Mouse (Mus musculus): Measurements from ENCODE around the gene Mnt. TPM values are rescaled to one million over a fixed set of nuclear protein-coding genes. Genes with fewer than 3 reads are reported as not detected.
"Not testable (repeated sequence)": the region's sequence is repeated elsewhere in the genome, so short reads cannot be mapped to it uniquely, and the experiment has no call there.

Gene Mnt
- polyA plus RNA-seq (2015; fragmentation: Nextera tagmentation; extraction: Ambion mirVana), result 1.3 and 1.5 TPM in 2 replicates

DNA sequence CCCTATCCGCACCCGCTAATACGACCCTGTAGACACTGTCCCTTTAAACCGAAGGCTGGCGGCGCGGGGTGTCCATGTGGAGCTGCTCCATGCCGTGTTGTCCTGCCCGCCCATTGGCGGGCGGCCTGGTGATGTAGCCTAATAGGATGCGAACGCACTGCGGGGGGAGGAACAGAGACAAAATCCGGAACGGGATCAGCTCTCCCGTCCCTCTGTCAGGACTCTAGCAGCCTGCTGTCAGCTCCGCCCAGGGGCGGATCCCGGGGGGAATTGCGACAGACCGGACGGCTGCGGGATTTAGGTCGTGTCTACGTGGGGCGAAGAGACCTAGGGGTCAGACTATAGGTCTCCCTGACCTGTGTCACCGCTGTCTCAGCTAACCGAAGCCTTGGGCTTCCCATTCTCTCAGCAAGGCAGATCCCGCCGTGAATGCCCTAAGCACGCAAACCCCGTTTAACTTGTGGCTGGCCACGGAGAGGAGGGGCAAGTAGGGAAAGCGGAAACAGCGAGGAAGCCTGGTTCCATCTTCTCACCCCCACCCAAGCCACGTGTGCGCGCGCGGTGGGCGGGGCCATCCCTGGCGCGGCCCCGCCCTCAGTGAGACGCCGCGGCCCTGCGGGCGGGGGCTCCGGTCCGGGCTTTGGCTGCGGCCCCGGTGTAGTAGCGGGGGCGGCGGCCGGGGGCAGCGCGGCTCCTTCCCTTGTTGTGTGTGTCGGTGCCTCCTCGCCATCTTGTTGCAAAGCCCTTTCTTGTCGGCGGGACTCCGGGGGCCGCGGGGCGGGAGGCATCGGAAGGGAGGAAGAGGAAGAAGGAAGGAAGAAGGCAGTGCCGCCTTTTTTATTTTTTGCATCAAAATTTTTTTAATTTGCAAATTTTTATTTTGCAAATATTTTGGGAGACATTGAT is at the start of gene Mnt:
Gene Mnt (plus strand): TSS at position 665 of the 906 bp plus-strand sequence.
- 1% methylated on average over 70 of the region's 70 CpGs for WGBS (ENCODE audit: insufficient replicate concordance)
- peak within 1 kb of the TSS; percentile 96 for H3K27ac ChIP-seq
- H3K9ac ChIP-seq, result peak within 1 kb of the TSS; percentile 90
- DNase-seq (peak; percentile 95), ATAC-seq (ENCODE audit: low read depth) (peak; percentile 72)
- H3K36me3 ChIP-seq, result no peaks in the 10 kb centered on the region
- no peaks in the 10 kb centered on the region for H3K9me3 ChIP-seq (replicated peaks)
- H3K4me2 ChIP-seq, result peak within 1 kb of the TSS; percentile 100
- no peaks in the 10 kb centered on the region for H3K27me3 ChIP-seq
- peaks cover 83% of the 10 kb centered on the region for H3K4me1 ChIP-seq (replicated peaks)
- peak within 1 kb of the TSS; percentile 76 for H3K4me3 ChIP-seq (replicated peaks)

DNA sequence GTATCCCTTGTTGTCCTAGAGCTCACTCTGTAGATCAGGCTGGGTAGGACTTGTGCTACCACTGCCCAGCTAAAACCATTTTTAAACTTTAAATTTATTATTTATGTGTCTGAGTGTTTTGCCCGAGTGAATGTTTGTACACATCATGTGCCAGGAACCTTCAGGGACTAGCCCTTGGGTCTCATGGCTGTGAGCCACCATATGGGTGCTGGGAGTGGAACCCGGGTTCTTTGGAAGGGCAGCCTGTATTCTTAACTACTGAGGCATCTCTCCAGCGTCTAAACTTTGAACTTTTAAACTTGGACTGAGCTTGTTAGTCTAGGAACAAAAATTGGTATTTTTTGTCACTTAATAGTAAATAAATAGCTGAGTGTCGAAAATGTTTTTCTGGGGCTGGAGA is 37.8 kb upstream of the Mnt start:
- peaks cover 85% of the 10 kb centered on the region for H3K36me3 ChIP-seq
- no peaks in the 10 kb centered on the region for H3K9me3 ChIP-seq (replicated peaks)
- ATAC-seq (ENCODE audit: low read depth) (no peak), DNase-seq (no peak)
- H3K4me2 ChIP-seq, result no peak overlapping the region
- no peak overlapping the region for H3K27ac ChIP-seq
- H3K4me1 ChIP-seq (replicated peaks), result no peaks in the 10 kb centered on the region
- no peak overlapping the region for H3K9ac ChIP-seq
- 82% methylated on average over 4 of the region's 4 CpGs for WGBS (ENCODE audit: insufficient replicate concordance)
- H3K27me3 ChIP-seq, result no peaks in the 10 kb centered on the region
- no peak overlapping the region for H3K4me3 ChIP-seq (replicated peaks)

DNA sequence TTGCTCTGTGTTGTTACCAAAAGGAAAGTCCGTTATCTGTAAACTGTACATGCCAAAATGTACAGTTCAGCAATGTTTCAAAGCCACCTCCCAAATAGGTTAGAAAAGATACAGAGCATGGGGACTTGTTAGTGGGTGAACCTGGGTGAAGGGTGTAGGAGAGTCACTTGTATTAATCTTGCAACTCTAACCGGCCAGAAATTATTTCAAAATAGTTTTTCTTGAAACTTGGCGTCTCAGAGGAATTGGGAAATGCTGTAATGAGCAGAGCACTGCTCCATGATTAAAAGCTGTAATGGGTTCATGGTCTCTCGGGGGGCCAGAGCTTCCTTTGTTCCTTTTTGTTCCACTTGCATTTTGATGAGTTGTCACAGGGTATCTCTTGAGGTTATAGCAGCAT is 30.1 kb upstream of the Mnt start:
- no peak overlapping the region for H3K9ac ChIP-seq
- H3K27me3 ChIP-seq, result no peaks in the 10 kb centered on the region
- H3K4me2 ChIP-seq, result no peak overlapping the region
- no peaks in the 10 kb centered on the region for H3K9me3 ChIP-seq (replicated peaks)
- H3K4me3 ChIP-seq (replicated peaks), result no peak overlapping the region
- DNase-seq (no peak), ATAC-seq (ENCODE audit: low read depth) (no peak)
- H3K4me1 ChIP-seq (replicated peaks), result no peaks in the 10 kb centered on the region
- H3K27ac ChIP-seq, result no peak overlapping the region
- peaks cover 62% of the 10 kb centered on the region for H3K36me3 ChIP-seq
- WGBS (ENCODE audit: insufficient replicate concordance), result 73% methylated on average over 4 of the region's 4 CpGs

DNA sequence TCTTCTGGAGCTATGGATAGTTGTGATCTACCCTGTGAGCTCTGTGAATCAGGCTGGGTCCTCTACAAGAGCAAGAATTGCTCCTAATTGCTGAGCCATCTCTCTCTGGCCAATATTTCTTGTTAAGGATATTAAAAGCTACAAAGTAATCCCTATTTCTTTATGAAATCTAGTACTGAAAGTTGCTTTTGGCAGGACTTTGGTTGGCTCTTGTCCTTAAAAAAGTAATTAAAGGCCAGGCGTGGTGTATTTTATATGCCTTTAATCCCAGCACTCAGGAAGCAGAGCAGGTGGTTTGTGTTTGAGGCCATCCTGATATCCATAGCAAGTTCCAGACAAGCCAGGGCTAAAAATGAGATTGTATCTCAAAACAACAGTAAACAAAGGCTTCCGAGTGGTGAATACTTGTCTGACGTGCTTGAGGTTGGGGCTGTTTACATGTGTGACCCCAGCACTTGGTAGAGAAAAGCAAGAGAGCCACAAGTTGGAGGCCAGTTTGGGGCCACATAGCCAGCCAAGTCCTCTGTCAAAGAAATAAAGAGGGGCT is 26.6 kb upstream of the Mnt start:
- Histone ChIP-seq H3K36me3 (peaks cover 67% of the 10 kb centered on the region), H3K4me3 (replicated peaks) (no peak overlapping the region), H3K9ac (no peak overlapping the region), H3K4me2 (no peak overlapping the region), H3K4me1 (replicated peaks) (no peaks in the 10 kb centered on the region), H3K9me3 (replicated peaks) (no peaks in the 10 kb centered on the region), H3K27me3 (no peaks in the 10 kb centered on the region), H3K27ac (no peak overlapping the region)
- no peak for DNase-seq
- 86% methylated on average over 3 of the region's 3 CpGs for WGBS (ENCODE audit: insufficient replicate concordance)
- no peak for ATAC-seq (ENCODE audit: low read depth)

DNA sequence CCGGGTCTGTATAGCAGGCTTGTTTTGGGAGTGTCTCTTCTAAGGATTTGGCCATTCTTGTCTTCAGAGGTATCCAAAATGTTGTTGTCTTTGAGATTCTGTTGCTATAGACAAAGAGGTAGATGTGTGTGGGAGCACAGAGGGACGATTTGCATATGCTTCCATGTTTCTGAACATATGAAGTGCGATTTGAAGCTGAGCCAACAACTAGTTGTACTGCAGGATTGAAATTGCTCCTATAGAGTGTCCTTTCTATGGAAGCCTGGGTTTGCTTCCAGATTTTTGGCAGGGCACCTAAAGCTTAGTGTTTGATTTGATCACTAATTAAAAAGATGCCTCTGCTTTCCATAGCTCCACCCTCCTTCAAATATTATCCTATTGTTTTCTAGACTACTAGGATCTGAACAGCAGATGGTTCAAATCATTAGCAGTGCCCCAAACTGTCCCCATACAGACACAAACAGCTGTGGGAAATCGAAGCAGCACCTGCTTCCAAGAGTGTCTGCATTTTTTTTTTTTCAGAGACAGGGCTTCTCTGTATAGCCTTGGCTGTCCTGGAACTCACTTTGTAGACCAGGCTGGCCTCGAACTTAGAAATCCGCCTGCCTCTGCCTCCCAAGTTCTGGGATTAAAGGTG is 23.4 kb upstream of the Mnt start:
- Histone ChIP-seq H3K9me3 (replicated peaks) (no peaks in the 10 kb centered on the region), H3K4me3 (replicated peaks) (no peak overlapping the region), H3K4me1 (replicated peaks) (peaks cover 7% of the 10 kb centered on the region), H3K27ac (no peak overlapping the region), H3K4me2 (no peak overlapping the region), H3K27me3 (no peaks in the 10 kb centered on the region), H3K9ac (no peak overlapping the region), H3K36me3 (peaks cover 53% of the 10 kb centered on the region)
- ATAC-seq (ENCODE audit: low read depth), result no peak
- no peak for DNase-seq
- WGBS (ENCODE audit: insufficient replicate concordance), result 81% methylated on average over 6 of the region's 6 CpGs

DNA sequence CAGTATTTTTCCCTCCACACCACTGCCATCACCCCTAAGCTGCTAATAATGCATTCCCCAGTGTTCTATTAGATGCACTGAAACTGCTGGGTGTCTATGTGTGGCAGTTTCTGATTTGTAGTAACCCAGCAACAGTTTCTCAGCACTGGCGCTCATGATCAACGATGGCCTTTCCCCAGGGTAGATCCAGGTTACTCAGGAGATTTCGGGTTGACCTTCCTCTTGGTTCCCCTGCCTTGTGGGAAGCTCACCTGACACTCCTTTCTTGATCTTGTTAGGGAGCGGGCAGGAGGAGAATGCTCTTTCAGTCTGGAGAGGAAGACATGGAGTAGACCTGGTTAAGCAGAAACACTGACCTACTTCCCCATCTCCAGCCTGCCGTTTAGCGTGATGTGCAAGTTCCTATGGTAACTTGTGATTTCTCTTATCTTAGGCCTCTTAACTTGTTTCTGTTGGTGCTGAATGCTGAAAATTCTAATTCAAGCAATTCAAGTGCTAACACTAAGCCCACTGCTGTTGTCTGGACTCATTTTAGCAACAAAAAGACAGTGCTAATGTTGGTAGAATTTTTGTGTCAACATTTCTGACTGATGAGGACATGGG is 22.4 kb upstream of the Mnt start:
- Histone ChIP-seq H3K9me3 (replicated peaks) (no peaks in the 10 kb centered on the region), H3K36me3 (peaks cover 57% of the 10 kb centered on the region), H3K4me1 (replicated peaks) (peaks cover 7% of the 10 kb centered on the region), H3K4me3 (replicated peaks) (no peak overlapping the region), H3K4me2 (no peak overlapping the region), H3K27me3 (no peaks in the 10 kb centered on the region), H3K27ac (no peak overlapping the region), H3K9ac (no peak overlapping the region)
- no peak for ATAC-seq (ENCODE audit: low read depth)
- DNase-seq, result no peak
- 80% methylated on average over 6 of the region's 6 CpGs for WGBS (ENCODE audit: insufficient replicate concordance)

DNA sequence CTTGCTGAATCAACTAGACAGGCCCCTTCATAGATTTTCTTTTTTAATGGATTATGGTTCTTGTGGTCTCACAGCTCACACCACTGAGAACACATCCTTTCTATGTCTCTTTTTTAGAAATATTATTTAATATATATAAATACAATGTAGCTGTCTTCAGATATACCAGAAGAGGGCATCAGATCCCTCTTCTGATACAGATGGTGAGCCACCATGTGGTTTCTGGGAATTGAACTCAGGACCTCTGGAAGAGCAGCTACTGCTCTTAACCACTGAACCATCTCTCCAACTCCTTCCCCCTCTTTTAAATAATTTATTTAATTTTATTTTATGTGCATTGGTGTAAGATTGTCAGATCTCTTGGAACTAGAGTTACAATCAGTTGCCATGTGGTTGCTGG is 20.6 kb upstream of the Mnt start:
- no peaks in the 10 kb centered on the region for H3K27me3 ChIP-seq
- H3K27ac ChIP-seq, result no peak overlapping the region
- peaks cover 7% of the 10 kb centered on the region for H3K4me1 ChIP-seq (replicated peaks)
- H3K36me3 ChIP-seq, result peaks cover 58% of the 10 kb centered on the region
- no peak for ATAC-seq (ENCODE audit: low read depth)
- H3K9ac ChIP-seq, result no peak overlapping the region
- H3K9me3 ChIP-seq (replicated peaks), result no peaks in the 10 kb centered on the region
- H3K4me2 ChIP-seq, result no peak overlapping the region
- H3K4me3 ChIP-seq (replicated peaks), result no peak overlapping the region
- DNase-seq, result no peak

DNA sequence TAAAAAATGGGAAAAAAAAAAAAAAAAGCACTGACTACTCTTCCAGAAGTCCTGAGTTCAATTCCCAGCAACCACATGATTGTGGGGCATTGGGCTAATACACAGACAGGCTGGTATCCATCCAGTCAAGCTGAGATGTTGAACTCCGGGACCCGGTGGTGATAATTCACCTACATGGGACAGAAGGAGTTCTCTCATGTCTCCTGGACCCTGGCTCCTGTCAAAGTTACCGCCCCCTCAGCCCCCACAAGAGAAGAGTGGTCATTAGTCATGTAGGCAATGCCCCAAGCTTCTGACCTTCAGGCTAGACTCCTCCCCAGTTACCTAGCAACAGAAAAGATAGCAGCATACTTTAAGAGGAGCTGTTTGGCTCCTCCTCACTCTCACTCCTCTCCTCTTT is 19.7 kb upstream of the Mnt start:
- ATAC-seq (ENCODE audit: low read depth); H3K27ac ChIP-seq; H3K9me3 ChIP-seq (replicated peaks); H3K4me3 ChIP-seq (replicated peaks); H3K4me2 ChIP-seq; DNase-seq; H3K27me3 ChIP-seq; H3K4me1 ChIP-seq (replicated peaks); H3K9ac ChIP-seq: not testable (repeated sequence)
- WGBS (ENCODE audit: insufficient replicate concordance), result 81% methylated on average over 3 of the region's 3 CpGs
- H3K36me3 ChIP-seq, result peaks cover 50% of the 10 kb centered on the region

DNA sequence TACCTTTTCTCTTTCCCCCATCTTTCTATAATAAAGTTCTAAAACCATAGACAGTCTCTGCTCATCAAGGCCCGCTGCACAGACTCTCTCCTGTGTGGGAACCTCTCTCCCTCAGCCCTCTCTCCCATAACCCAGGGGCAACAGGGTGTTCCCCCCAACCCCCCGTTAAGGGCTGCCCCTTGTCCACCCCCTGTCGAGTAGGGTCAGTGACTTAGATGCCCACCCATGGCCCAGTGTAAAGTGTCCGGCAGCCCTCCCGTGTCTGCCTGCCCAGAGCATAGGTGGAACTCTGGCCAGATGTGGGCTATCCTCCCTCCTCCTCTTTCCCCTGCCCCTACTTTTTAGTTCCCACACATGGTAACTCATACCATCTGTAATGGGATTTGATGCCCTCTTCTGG is 19.2 kb upstream of the Mnt start:
- DNase-seq (no peak), ATAC-seq (ENCODE audit: low read depth) (no peak)
- Histone ChIP-seq H3K4me1 (replicated peaks) (peaks cover 7% of the 10 kb centered on the region), H3K27me3 (no peaks in the 10 kb centered on the region), H3K9me3 (replicated peaks) (no peaks in the 10 kb centered on the region), H3K4me3 (replicated peaks) (no peak overlapping the region), H3K9ac (no peak overlapping the region), H3K36me3 (peaks cover 49% of the 10 kb centered on the region), H3K4me2 (no peak overlapping the region), H3K27ac (no peak overlapping the region)
- WGBS (ENCODE audit: insufficient replicate concordance), result 89% methylated on average over 5 of the region's 5 CpGs

DNA sequence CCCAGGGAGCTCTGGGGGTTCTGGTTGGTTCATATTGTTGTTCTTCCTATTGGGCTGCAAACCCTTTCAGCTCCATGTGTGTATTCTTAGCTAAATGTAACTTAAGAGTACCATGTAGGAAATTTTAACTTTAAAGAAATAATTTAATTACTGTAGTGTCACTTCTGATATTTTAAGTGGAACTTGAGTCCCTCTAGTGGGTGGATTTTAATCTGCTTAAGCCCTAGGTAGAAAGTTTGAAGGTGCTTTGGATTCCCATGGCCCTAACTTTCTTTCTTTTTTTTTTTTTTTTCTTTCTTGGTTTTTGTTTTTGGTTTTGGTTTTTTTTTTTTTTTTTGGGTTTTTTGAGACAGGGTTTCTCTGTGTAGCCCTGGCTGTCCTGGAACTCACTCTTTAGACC is 14.9 kb upstream of the Mnt start:
- no peak overlapping the region for H3K27ac ChIP-seq
- peaks cover 7% of the 10 kb centered on the region for H3K4me1 ChIP-seq (replicated peaks)
- H3K27me3 ChIP-seq, result no peaks in the 10 kb centered on the region
- H3K4me3 ChIP-seq (replicated peaks), result no peak overlapping the region
- ATAC-seq (ENCODE audit: low read depth), result no peak
- H3K9me3 ChIP-seq (replicated peaks), result no peaks in the 10 kb centered on the region
- H3K9ac ChIP-seq, result no peak overlapping the region
- peaks cover 54% of the 10 kb centered on the region for H3K36me3 ChIP-seq
- no peak overlapping the region for H3K4me2 ChIP-seq
- no peak for DNase-seq

DNA sequence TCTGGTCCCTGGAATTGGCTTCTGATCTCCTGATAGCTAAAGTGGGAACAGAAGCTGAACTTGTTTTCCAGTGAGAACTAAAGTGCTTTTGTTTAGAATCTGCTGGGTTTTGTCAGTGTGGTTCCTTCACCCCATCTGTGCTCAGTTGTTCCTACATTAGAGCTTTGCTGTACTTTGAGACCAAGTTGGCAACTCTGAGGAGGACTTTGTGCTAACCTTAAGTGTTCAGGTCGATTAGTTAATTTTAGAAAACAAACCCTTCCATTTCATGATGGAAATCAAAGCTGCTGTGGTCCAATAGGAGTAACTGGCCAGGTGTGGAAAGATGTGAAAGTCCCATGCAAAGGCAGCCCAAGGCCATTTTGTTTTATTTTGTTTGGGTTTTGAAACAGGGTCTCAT is 9.8 kb upstream of the Mnt start:
- H3K9ac ChIP-seq, result no peak overlapping the region
- no peak overlapping the region for H3K27ac ChIP-seq
- peaks cover 8% of the 10 kb centered on the region for H3K4me1 ChIP-seq (replicated peaks)
- no peaks in the 10 kb centered on the region for H3K27me3 ChIP-seq
- DNase-seq (no peak), ATAC-seq (ENCODE audit: low read depth) (no peak)
- WGBS (ENCODE audit: insufficient replicate concordance), result 59% methylated on average over 1 of the region's 1 CpGs
- peaks cover 40% of the 10 kb centered on the region for H3K36me3 ChIP-seq
- H3K9me3 ChIP-seq (replicated peaks), result no peaks in the 10 kb centered on the region
- H3K4me2 ChIP-seq, result no peak overlapping the region
- H3K4me3 ChIP-seq (replicated peaks), result no peak overlapping the region
